Mouse (Mus musculus): ENCODE data around the gene Gm20738. TPM values are rescaled to one million over a fixed set of nuclear protein-coding genes. Genes with fewer than 3 reads are reported as not detected.
"Not testable (repeated sequence)": the region's sequence is repeated elsewhere in the genome, so short reads cannot be mapped to it uniquely, and the experiment has no call there.

The Gm20738 gene
- polyA plus RNA-seq (2012; rRNA removed), result not detected in 2 replicates

GRCm38 (mm10) chrY:37957511-37957910 lies at the start of gene Gm20738:
Gene Gm20738 (plus strand): TSS chrY:37957811.
- not testable (repeated sequence) for H3K4me1 ChIP-seq (ENCODE audit: control insufficient read depth, insufficient read depth, insufficient read length, low read length); H3K27ac ChIP-seq (ENCODE audit: insufficient read depth, low read depth, low read length); H3K36me3 ChIP-seq (ENCODE audit: control insufficient read depth, insufficient read depth, low read length); H3K27me3 ChIP-seq (ENCODE audit: control insufficient read depth, insufficient read depth, low read length); H3K4me3 ChIP-seq (ENCODE audit: low read depth, low read length)
- WGBS, result 45% methylated on average over 3 of the region's 4 CpGs

All from small intestine, adult 2 months (tissue).